Comparison of ENCODE assay signal across 19 mouse cellular contexts in genomic region chr11:50432069-50432440, GRCm38 (mm10). TPM values are rescaled to one million over a fixed set of nuclear protein-coding genes. Genes with fewer than 3 reads are reported as not detected.
DNase-seq lines count a peak whose midpoint lies in the region; ATAC-seq lines count a peak whose summit lies in the region.
"Had no signal": no experiment of that assay in that cellular context is flagged by ENCODE, and none has a peak within 500 bp of the region (broad histone marks: within the 10 kb centered on the region; RNA-seq: fewer than 3 reads in every experiment).

No protein-coding gene starts in this region.

- no peak overlapping the region for H3K27ac ChIP-seq in forebrain, embryonic 10.5 days
- H3K27ac ChIP-seq in forebrain, embryonic 16.5 days (ENCODE audit: low read length): no peak overlapping the region
- 0 out of 2 replicates have a peak overlapping the region, but pooled peaks have one; percentile 99 for H3K27ac ChIP-seq in neural tube, embryonic 15.5 days (replicated peaks)
- peak overlapping the region; percentile 89 for H3K27ac ChIP-seq in liver, embryonic 12.5 days
- H3K27ac ChIP-seq: neural tube, embryonic 12.5 days had no signal

- H3K27me3 ChIP-seq in forebrain, embryonic 10.5 days (ENCODE audit: poor library complexity, severe bottlenecking): no peaks in the 10 kb centered on the region; the same call in 1 of the 2 replicates
- no peaks in the 10 kb centered on the region for H3K27me3 ChIP-seq in forebrain, embryonic 16.5 days (replicated peaks; ENCODE audit: control insufficient read depth, insufficient read depth, low read length)
- H3K27me3 ChIP-seq in neural tube, embryonic 15.5 days (replicated peaks): no peaks in the 10 kb centered on the region
- H3K27me3 ChIP-seq in liver, embryonic 12.5 days (replicated peaks): no peaks in the 10 kb centered on the region
- H3K27me3 ChIP-seq: hindbrain, embryonic 13.5 days; intestine, embryonic 15.5 days; limb, embryonic 13.5 days; megakaryocyte, embryonic 14.5 days; neural tube, embryonic 12.5 days had no signal

- no peaks in the 10 kb centered on the region for H3K36me3 ChIP-seq in forebrain, embryonic 10.5 days (replicated peaks)
- H3K36me3 ChIP-seq in forebrain, embryonic 16.5 days (ENCODE audit: control insufficient read depth, insufficient read depth): no peaks in the 10 kb centered on the region
- H3K36me3 ChIP-seq in neural tube, embryonic 15.5 days: no peaks in the 10 kb centered on the region
- H3K36me3 ChIP-seq in liver, embryonic 12.5 days: no peaks in the 10 kb centered on the region
- H3K36me3 ChIP-seq: embryonic facial prominence, embryonic 10.5 days; hindbrain, embryonic 13.5 days; intestine, embryonic 15.5 days; limb, embryonic 13.5 days; neural tube, embryonic 12.5 days had no signal

- no peaks in the 10 kb centered on the region for H3K9me3 ChIP-seq in forebrain, embryonic 10.5 days
- H3K9me3 ChIP-seq in forebrain, embryonic 16.5 days (ENCODE audit: control insufficient read depth, low read length): no peaks in the 10 kb centered on the region
- no peaks in the 10 kb centered on the region for H3K9me3 ChIP-seq in neural tube, embryonic 15.5 days (replicated peaks)
- no peaks in the 10 kb centered on the region for H3K9me3 ChIP-seq in liver, embryonic 12.5 days (replicated peaks)
- H3K9me3 ChIP-seq: embryonic facial prominence, embryonic 10.5 days; G1E; hindbrain, embryonic 13.5 days; intestine, embryonic 15.5 days; limb, embryonic 13.5 days; megakaryocyte, embryonic 14.5 days; neural tube, embryonic 12.5 days had no signal

- H3K4me2 ChIP-seq in forebrain, embryonic 16.5 days (ENCODE audit: low read length): no peak overlapping the region
- H3K4me2 ChIP-seq in neural tube, embryonic 15.5 days: no peak overlapping the region
- H3K4me2 ChIP-seq in liver, embryonic 12.5 days: peak overlapping the region; percentile 81

- no peak overlapping the region for H3K9ac ChIP-seq in forebrain, embryonic 16.5 days (replicated peaks; ENCODE audit: low read depth, low read length)
- H3K9ac ChIP-seq in neural tube, embryonic 15.5 days (replicated peaks): no peak overlapping the region
- peak overlapping the region; percentile 86; the same call in 1 of the 2 replicates for H3K9ac ChIP-seq in liver, embryonic 12.5 days

- no peak for DNase-seq in forebrain, embryonic 10.5 days (ENCODE audit: extremely low spot score, low spot score)
- no peak for DNase-seq in neural tube, embryonic 10.5 days (ENCODE audit: extremely low spot score, low spot score)
- DNase-seq in right cerebral cortex, postnatal 25 days: no peak
- no peak for DNase-seq in thymus, postnatal 25 days
- DNase-seq: adrenal gland, adult 8-10 months; cerebellum, adult 11 months; layer of hippocampus, adult 9-11 months; right cerebral cortex, postnatal 14 days had no signal

- WGBS in forebrain, embryonic 10.5 days: 91% methylated on average over 3 of the region's 3 CpGs
- WGBS in forebrain, embryonic 16.5 days: 97% methylated on average over 3 of the region's 3 CpGs
- 92% methylated on average over 3 of the region's 3 CpGs for WGBS in neural tube, embryonic 15.5 days
- 61% methylated on average over 3 of the region's 3 CpGs for WGBS in liver, embryonic 12.5 days (ENCODE audit: insufficient replicate concordance)

- peak overlapping the region; percentile 79; the same call in 1 of the 2 replicates for H3K4me3 ChIP-seq in forebrain, embryonic 10.5 days
- H3K4me3 ChIP-seq in forebrain, embryonic 16.5 days (replicated peaks; ENCODE audit: low read length): no peak overlapping the region
- no peak overlapping the region for H3K4me3 ChIP-seq in neural tube, embryonic 15.5 days (replicated peaks)
- H3K4me3 ChIP-seq in liver, embryonic 12.5 days: peak overlapping the region; percentile 81; the same call in 1 of the 2 replicates

- peaks cover 19% of the 10 kb centered on the region for H3K4me1 ChIP-seq in forebrain, embryonic 10.5 days
- H3K4me1 ChIP-seq in forebrain, embryonic 16.5 days (replicated peaks; ENCODE audit: control insufficient read depth, insufficient read depth, low read length): peaks cover 10% of the 10 kb centered on the region
- peaks cover 13% of the 10 kb centered on the region for H3K4me1 ChIP-seq in neural tube, embryonic 15.5 days
- peaks cover 31% of the 10 kb centered on the region for H3K4me1 ChIP-seq in liver, embryonic 12.5 days

- no peak for ATAC-seq in forebrain, embryonic 16.5 days
- ATAC-seq in neural tube, embryonic 15.5 days (ENCODE audit: low FRiP score): no peak
- ATAC-seq in liver, embryonic 12.5 days: no peak
- no peak for ATAC-seq in CD4-positive, CD25-positive, alpha-beta regulatory T cell, adult 4 months

RNA-seq across cellular contexts. Expression of gene Rufy1, which starts 1.1 kb away (rescaled TPM):
- polyA plus RNA-seq in forebrain, embryonic 10.5 days (2016; fragmentation: Nextera tagmentation; extraction: Ambion mirVana): 23.1 and 24.0 TPM in 2 replicates
- polyA plus RNA-seq in forebrain, embryonic 16.5 days (2015; fragmentation: Nextera tagmentation; extraction: Ambion mirVana): 28.6 and 31.2 TPM in 2 replicates
- polyA plus RNA-seq in neural tube, embryonic 15.5 days (2015; fragmentation: Nextera tagmentation; extraction: Ambion mirVana): 21.8 and 25.1 TPM in 2 replicates
- polyA plus RNA-seq in liver, embryonic 12.5 days (2016; fragmentation: Nextera tagmentation; extraction: Ambion mirVana): 12.0 and 12.8 TPM in 2 replicates
- polyA plus RNA-seq in CD4-positive, CD25-positive, alpha-beta regulatory T cell, adult 4 months (2017; shearing (Covaris generic)): 10 to 100 TPM; 11.9 to 15.4 TPM

RNA-seq across cellular contexts. Expression of gene Hnrnph1, which starts 55.3 kb away (rescaled TPM):
- 634 and 666 TPM in 2 replicates for polyA plus RNA-seq in forebrain, embryonic 10.5 days (2016; fragmentation: Nextera tagmentation; extraction: Ambion mirVana)
- polyA plus RNA-seq in forebrain, embryonic 16.5 days (2015; fragmentation: Nextera tagmentation; extraction: Ambion mirVana): 660 and 710 TPM in 2 replicates
- 390 and 401 TPM in 2 replicates for polyA plus RNA-seq in neural tube, embryonic 15.5 days (2015; fragmentation: Nextera tagmentation; extraction: Ambion mirVana)
- polyA plus RNA-seq in liver, embryonic 12.5 days (2016; fragmentation: Nextera tagmentation; extraction: Ambion mirVana): 160 TPM in 2 replicates
- 100 to 1,000 TPM; 195 to 207 TPM for polyA plus RNA-seq in CD4-positive, CD25-positive, alpha-beta regulatory T cell, adult 4 months (2017; shearing (Covaris generic))

Comparison
In these comparisons a context has a peak if more than half of its experiments do, and no peak if none do; other contexts are left out.
1. H3K4me3 ChIP-seq: peak in forebrain, embryonic 10.5 days (single experiment) and liver, embryonic 12.5 days (single experiment); none in forebrain, embryonic 16.5 days (single experiment) and neural tube, embryonic 15.5 days (single experiment).
2. H3K27ac ChIP-seq: peak in neural tube, embryonic 15.5 days (single experiment) and liver, embryonic 12.5 days (single experiment); none in forebrain, embryonic 10.5 days (single experiment) and forebrain, embryonic 16.5 days (single experiment).